Mouse (Mus musculus) limb, embryonic 12.5 days (tissue): ENCODE measurements around the gene Dnajc14. TPM values are rescaled to one million over a fixed set of nuclear protein-coding genes. Genes with fewer than 3 reads are reported as not detected.

Experiments
- ATAC-seq: fragments of 200-750 bp; cut with Nextera tagmentation; 2 replicates; pipeline ENCODE4 v1.8.0; 2017; ENCODE audit warnings: low read depth, moderate TSS enrichment; ENCODE audit not compliant: insufficient number of reproducible peaks, insufficient read depth, low FRiP score, low TSS enrichment
- H3K27ac ChIP-seq: fragments of 300-500 bp; sonication (generic); 2 replicates; pipeline ENCODE4 v1.5.1; 2016; ENCODE audit warnings: mild to moderate bottlenecking, moderate library complexity
- H3K27me3 ChIP-seq: fragments of 300-500 bp; sonication (generic); 2 replicates; pipeline ENCODE4 v1.6.1; 2016; ENCODE audit warnings: mild to moderate bottlenecking, moderate library complexity
- H3K36me3 ChIP-seq: fragments of 300-500 bp; sonication (generic); 2 replicates; pipeline ENCODE4 v1.6.1; 2016; ENCODE audit warnings: mild to moderate bottlenecking, moderate library complexity
- H3K4me1 ChIP-seq: fragments of 300-500 bp; sonication (generic); replicated peaks from 2 replicates; pipeline ENCODE4 v1.6.1; 2016
- H3K4me2 ChIP-seq: fragments of 300-500 bp; sonication (generic); 2 replicates; pipeline ENCODE4 v1.6.1; 2016; ENCODE audit warnings: mild to moderate bottlenecking, moderate library complexity
- H3K4me3 ChIP-seq: fragments of 300-500 bp; sonication (generic); replicated peaks from 2 replicates; pipeline ENCODE4 v1.5.1; 2016; ENCODE audit warnings: mild to moderate bottlenecking
- H3K9ac ChIP-seq: fragments of 300-500 bp; sonication (generic); replicated peaks from 2 replicates; pipeline ENCODE4 v1.6.1; 2016; ENCODE audit warnings: mild to moderate bottlenecking, moderate library complexity
- H3K9me3 ChIP-seq: fragments of 300-500 bp; sonication (generic); 2 replicates; pipeline ENCODE4 v1.6.1; 2016; ENCODE audit warnings: mild to moderate bottlenecking, moderate library complexity
- WGBS: fragments of 180-500 bp; shearing (Covaris S2); methylation state at CpG from one replicate; pipeline ENCODE4 v1.1.7; 2016; 5-methylcytosine and 5-hydroxymethylcytosine counted together
- polyA plus RNA-seq: library from polyadenylated mRNA; unstranded; fragments of >200 nt; fragmentation: Nextera tagmentation; extraction: Ambion mirVana; gene quantifications from 2 replicates; pipeline ENCODE4 v1.2.1, GENCODE M21; 2016

Gene Dnajc14
- 56.4 and 58.0 TPM in 2 replicates for polyA plus RNA-seq

- peaks cover 42% of the 10 kb centered on the region for H3K4me1 ChIP-seq
Observed at GRCm38 (mm10) chr10:128803771-128804270, at the start of gene Dnajc14. Gene Dnajc14, plus strand, starts transcription at chr10:128804062.

GRCm38 (mm10) chr10:128772895-128773294 is 31.0 kb upstream of the Dnajc14 start:
- H3K4me3 ChIP-seq, result no peak overlapping the region
- H3K9ac ChIP-seq, result no peak overlapping the region
- 72% methylated on average over 2 of the region's 2 CpGs for WGBS
- H3K4me1 ChIP-seq, result peaks cover 3% of the 10 kb centered on the region; the same call in 1 of the 2 replicates
- H3K27ac ChIP-seq, result no peak overlapping the region
- no peaks in the 10 kb centered on the region for H3K9me3 ChIP-seq
- no peak for ATAC-seq
- no peak overlapping the region for H3K4me2 ChIP-seq
- H3K36me3 ChIP-seq, result peaks cover 10% of the 10 kb centered on the region; the same call in 1 of the 2 replicates
- H3K27me3 ChIP-seq, result no peaks in the 10 kb centered on the region

More at GRCm38 (mm10) chr10:128803771-128804270, at the start of gene Dnajc14:
- Histone ChIP-seq H3K27ac (peak within 1 kb of the TSS; percentile 99), H3K36me3 (peaks cover 54% of the 10 kb centered on the region), H3K4me3 (peak within 1 kb of the TSS; percentile 77), H3K4me2 (peak within 1 kb of the TSS; percentile 87), H3K9me3 (no peaks in the 10 kb centered on the region), H3K27me3 (no peaks in the 10 kb centered on the region), H3K9ac (peak within 1 kb of the TSS; percentile 84)
- peak; percentile 4; the same call in 1 of the 2 replicates for ATAC-seq
- WGBS, result under 1% methylated on average over 14 of the region's 14 CpGs

- Histone ChIP-seq H3K4me2 (no peak overlapping the region), H3K27ac (no peak overlapping the region), H3K4me3 (no peak overlapping the region), H3K36me3 (peaks cover 3% of the 10 kb centered on the region; the same call in 1 of the 2 replicates), H3K9ac (no peak overlapping the region), H3K4me1 (peaks cover 5% of the 10 kb centered on the region), H3K9me3 (no peaks in the 10 kb centered on the region), H3K27me3 (no peaks in the 10 kb centered on the region)
- 26% methylated on average over 5 of the region's 5 CpGs for WGBS
- 0 out of 2 replicates have a peak, but pooled peaks have one; percentile 15 for ATAC-seq
Observed at GRCm38 (mm10) chr10:128773685-128774084, 30.2 kb upstream of the Dnajc14 start.

GRCm38 (mm10) chr10:128778441-128778840 is 25.4 kb upstream of the Dnajc14 start:
- peaks cover 8% of the 10 kb centered on the region for H3K9me3 ChIP-seq
- 93% methylated on average over 2 of the region's 2 CpGs for WGBS

GRCm38 (mm10) chr10:128779011-128779795 is 24.7 kb upstream of the Dnajc14 start:
- 16% methylated on average over 8 of the region's 8 CpGs for WGBS
- Histone ChIP-seq H3K36me3 (no peaks in the 10 kb centered on the region), H3K4me2 (0 out of 2 replicates have a peak overlapping the region, but pooled peaks have one; percentile 3), H3K4me1 (peaks cover 19% of the 10 kb centered on the region), H3K27me3 (no peaks in the 10 kb centered on the region), H3K9me3 (peaks cover 16% of the 10 kb centered on the region), H3K27ac (peak overlapping the region; percentile 78), H3K9ac (no peak overlapping the region), H3K4me3 (no peak overlapping the region)
- peak; percentile 91 for ATAC-seq

More at GRCm38 (mm10) chr10:128778441-128778840, 25.4 kb upstream of the Dnajc14 start:
- Histone ChIP-seq H3K9ac (no peak overlapping the region), H3K36me3 (no peaks in the 10 kb centered on the region), H3K4me2 (no peak overlapping the region), H3K27me3 (no peaks in the 10 kb centered on the region), H3K27ac (peak overlapping the region; percentile 78), H3K4me3 (no peak overlapping the region), H3K4me1 (peaks cover 22% of the 10 kb centered on the region)
- ATAC-seq, result no peak

GRCm38 (mm10) chr10:128780200-128780599 is 23.7 kb upstream of the Dnajc14 start:
- H3K4me1 ChIP-seq, result peaks cover 19% of the 10 kb centered on the region
- WGBS, result 96% methylated on average over 1 of the region's 1 CpGs
- no peak overlapping the region for H3K9ac ChIP-seq
- H3K4me3 ChIP-seq, result no peak overlapping the region
- H3K27me3 ChIP-seq, result no peaks in the 10 kb centered on the region
- H3K4me2 ChIP-seq, result no peak overlapping the region
- H3K27ac ChIP-seq, result no peak overlapping the region
- H3K36me3 ChIP-seq, result no peaks in the 10 kb centered on the region
- no peak for ATAC-seq
- peaks cover 21% of the 10 kb centered on the region for H3K9me3 ChIP-seq

- Histone ChIP-seq H3K9me3 (no peaks in the 10 kb centered on the region), H3K27ac (no peak within 1 kb of the TSS), H3K4me2 (no peak within 1 kb of the TSS), H3K4me1 (no peaks in the 10 kb centered on the region), H3K9ac (no peak within 1 kb of the TSS), H3K4me3 (no peak within 1 kb of the TSS), H3K36me3 (no peaks in the 10 kb centered on the region), H3K27me3 (no peaks in the 10 kb centered on the region)
- 73% methylated on average over 7 of the region's 7 CpGs for WGBS
- no peak for ATAC-seq
Observed at GRCm38 (mm10) chr10:128790398-128791124, 13.3 kb upstream of the Dnajc14 start, which contains the start of gene Mmp19. Gene Mmp19, plus strand, starts transcription at chr10:128790910.

GRCm38 (mm10) chr10:128792041-128792440 is 11.8 kb upstream of the Dnajc14 start:
- no peak overlapping the region for H3K4me3 ChIP-seq
- H3K36me3 ChIP-seq, result no peaks in the 10 kb centered on the region
- no peak for ATAC-seq

GRCm38 (mm10) chr10:128793258-128793657 is 10.6 kb upstream of the Dnajc14 start:
- no peak overlapping the region for H3K4me2 ChIP-seq
- H3K9me3 ChIP-seq, result no peaks in the 10 kb centered on the region
- WGBS, result 90% methylated on average over 1 of the region's 1 CpGs
- no peak overlapping the region for H3K9ac ChIP-seq
- no peak overlapping the region for H3K4me3 ChIP-seq
- no peak overlapping the region for H3K27ac ChIP-seq
- H3K36me3 ChIP-seq, result peaks cover 8% of the 10 kb centered on the region; the same call in 1 of the 2 replicates
- no peaks in the 10 kb centered on the region for H3K27me3 ChIP-seq
- ATAC-seq, result no peak
- no peaks in the 10 kb centered on the region for H3K4me1 ChIP-seq

More at GRCm38 (mm10) chr10:128792041-128792440, 11.8 kb upstream of the Dnajc14 start:
- no peaks in the 10 kb centered on the region for H3K9me3 ChIP-seq
- H3K27ac ChIP-seq, result no peak overlapping the region
- H3K27me3 ChIP-seq, result no peaks in the 10 kb centered on the region
- H3K4me1 ChIP-seq, result no peaks in the 10 kb centered on the region
- H3K9ac ChIP-seq, result no peak overlapping the region
- H3K4me2 ChIP-seq, result no peak overlapping the region

- no peak for ATAC-seq
- no peak overlapping the region for H3K27ac ChIP-seq
- no peak overlapping the region for H3K4me2 ChIP-seq
- H3K9me3 ChIP-seq, result no peaks in the 10 kb centered on the region
- no peak overlapping the region for H3K4me3 ChIP-seq
- 91% methylated on average over 5 of the region's 5 CpGs for WGBS
- no peaks in the 10 kb centered on the region for H3K4me1 ChIP-seq
- H3K36me3 ChIP-seq, result peaks cover 17% of the 10 kb centered on the region; the same call in 1 of the 2 replicates
- H3K27me3 ChIP-seq, result no peaks in the 10 kb centered on the region
- H3K9ac ChIP-seq, result no peak overlapping the region
Observed at GRCm38 (mm10) chr10:128794391-128794790, 9.5 kb upstream of the Dnajc14 start.

GRCm38 (mm10) chr10:128795581-128795980 is 8.3 kb upstream of the Dnajc14 start:
- no peaks in the 10 kb centered on the region for H3K4me1 ChIP-seq

More at GRCm38 (mm10) chr10:128795581-128795980, 8.3 kb upstream of the Dnajc14 start:
- no peak overlapping the region for H3K9ac ChIP-seq
- no peaks in the 10 kb centered on the region for H3K9me3 ChIP-seq
- H3K27me3 ChIP-seq, result no peaks in the 10 kb centered on the region
- no peak for ATAC-seq
- no peak overlapping the region for H3K4me2 ChIP-seq
- 96% methylated on average over 3 of the region's 3 CpGs for WGBS
- H3K27ac ChIP-seq, result no peak overlapping the region
- H3K36me3 ChIP-seq, result peaks cover 29% of the 10 kb centered on the region
- no peak overlapping the region for H3K4me3 ChIP-seq
